Mouse (Mus musculus) T-cell, adult 2 months (primary cell): ENCODE results near the gene Tmem267.
A peak's percentile ranks its signal among the peaks of the same experiment; 100 is the strongest.
"Not testable (repeated sequence)": the region's sequence is repeated elsewhere in the genome, so short reads cannot be mapped to it uniquely, and the experiment has no call there.

Experiments
- DNase-seq: peaks from one replicate; pipeline ENCODE4 v3.0.0; 2022; ENCODE audit warnings: low spot score

Tmem267 gene

GRCm38 (mm10) chr13:119619735-119620134, 131.9 kb downstream of the Tmem267 start:
- DNase-seq: no peak

- no peak for DNase-seq
Measured at GRCm38 (mm10) chr13:119623634-119624033, 135.8 kb downstream of the Tmem267 start, which contains the start of gene Ccl28. TSS of gene Ccl28 (plus strand) at chr13:119623819.

- DNase-seq: not testable (repeated sequence)
Measured at GRCm38 (mm10) chr13:119625952-119626351, 138.1 kb downstream of the Tmem267 start.

GRCm38 (mm10) chr13:119631482-119632155, 143.8 kb downstream of the Tmem267 start:
- peak; percentile 86 for DNase-seq

GRCm38 (mm10) chr13:119632156-119632548, 144.3 kb downstream of the Tmem267 start:
- DNase-seq: no peak

- no peak for DNase-seq
Measured at GRCm38 (mm10) chr13:119635496-119635895, 147.7 kb downstream of the Tmem267 start.

GRCm38 (mm10) chr13:119637837-119638236, 150.0 kb downstream of the Tmem267 start:
- no peak for DNase-seq

- no peak for DNase-seq
Measured at GRCm38 (mm10) chr13:119638449-119638848, 150.6 kb downstream of the Tmem267 start.

GRCm38 (mm10) chr13:119639302-119639701, 151.5 kb downstream of the Tmem267 start:
- no peak for DNase-seq

GRCm38 (mm10) chr13:119640504-119640903, 152.7 kb downstream of the Tmem267 start:
- DNase-seq: peak; percentile 26

GRCm38 (mm10) chr13:119641145-119641544, 153.3 kb downstream of the Tmem267 start:
- no peak for DNase-seq

- DNase-seq: no peak
Measured at GRCm38 (mm10) chr13:119644769-119645168, 156.9 kb downstream of the Tmem267 start.

GRCm38 (mm10) chr13:119646511-119646910, 158.7 kb downstream of the Tmem267 start:
- no peak for DNase-seq

GRCm38 (mm10) chr13:119648891-119649698, 161.3 kb downstream of the Tmem267 start:
- no peak for DNase-seq

- DNase-seq: no peak
Measured at GRCm38 (mm10) chr13:119649699-119650046, 161.8 kb downstream of the Tmem267 start.

- no peak for DNase-seq
Measured at GRCm38 (mm10) chr13:119654734-119655133, 166.9 kb downstream of the Tmem267 start.

- DNase-seq: no peak
Measured at GRCm38 (mm10) chr13:119656246-119656645, 168.4 kb downstream of the Tmem267 start.

- no peak for DNase-seq
Measured at GRCm38 (mm10) chr13:119656846-119657416, 169.1 kb downstream of the Tmem267 start.
